Mouse (Mus musculus): ENCODE results near the gene Ptpn3. TPM values are rescaled to one million over a fixed set of nuclear protein-coding genes. Genes with fewer than 3 reads are reported as not detected.

Ptpn3 gene
- total and polyA plus RNA-seq, 3 experiments = 0.08 to 0.14 (median 0.09) TPM

- no peaks in the 10 kb centered on the region for H3K79me2 ChIP-seq (replicated peaks; ENCODE audit: control insufficient read depth, extremely low read depth, insufficient read depth, poor library complexity, severe bottlenecking)
- TF ChIP-seq EP300 (IDR thresholded peaks at IDR 0.05; ENCODE audit: low read length) (no peak), ELF1 (IDR thresholded peaks at IDR 0.05; ENCODE audit: low read depth, low read length) (no peak)
- H3K9ac ChIP-seq (ENCODE audit: insufficient read depth, low read depth) = no peak overlapping the region
- H3K4me3 ChIP-seq (replicated peaks in 1 of 3; ENCODE audit: low read depth in 2 of 3, low read length in 2 of 3, poor library complexity in 1 of 3) = no peak overlapping the region
- H3K4me1 ChIP-seq (ENCODE audit: control insufficient read depth in 1 of 2, insufficient read depth in 2 of 2) = peaks cover 0 to 8% of the 10 kb centered on the region in 2 experiments; a peak in 2 of 4 replicates
- in situ Hi-C loops (cut with MboI; ENCODE audit: low pct_ligation_motif_present, low pct_unique_long_range_greater_than_20kb, low sequenced_read_pairs) (no loop called here), dilution Hi-C loops (cut with MboI; ENCODE audit: extremely low pct_ligation_motif_present, extremely low pct_unique_long_range_greater_than_20kb, low sequenced_read_pairs) (no loop called here)
- H3K4me2 ChIP-seq (ENCODE audit: insufficient read depth, low read depth, poor library complexity, severe bottlenecking) = no peak overlapping the region
- H3K27ac ChIP-seq (ENCODE audit: insufficient read depth, low read depth) = no peak overlapping the region
- no peak for DNase-seq (ENCODE audit: extremely low read depth)
- peaks cover 3% of the 10 kb centered on the region for H3K9me3 ChIP-seq (replicated peaks; ENCODE audit: low read length)
- no peaks in the 10 kb centered on the region for H3K27me3 ChIP-seq (replicated peaks)
- H3K36me3 ChIP-seq (replicated peaks in 1 of 2; ENCODE audit: control insufficient read depth in 1 of 2, insufficient read depth in 1 of 2, low read length in 1 of 2) = no peaks in the 10 kb centered on the region
Measured at GRCm38 (mm10) chr4:57204780-57205179, 96.9 kb downstream of the Ptpn3 start.

- Histone ChIP-seq H3K9me3 (replicated peaks; ENCODE audit: low read length) (no peaks in the 10 kb centered on the region), H3K79me2 (replicated peaks; ENCODE audit: control insufficient read depth, extremely low read depth, insufficient read depth, poor library complexity, severe bottlenecking) (no peaks in the 10 kb centered on the region), H3K27me3 (replicated peaks) (no peaks in the 10 kb centered on the region), H3K4me3 (replicated peaks in 1 of 3; ENCODE audit: low read depth in 2 of 3, low read length in 2 of 3, poor library complexity in 1 of 3) (no peak overlapping the region), H3K4me2 (ENCODE audit: insufficient read depth, low read depth, poor library complexity, severe bottlenecking) (no peak overlapping the region), H3K4me1 (ENCODE audit: control insufficient read depth in 1 of 2, insufficient read depth in 2 of 2) (peaks cover 0 to 8% of the 10 kb centered on the region in 2 experiments; a peak in 2 of 4 replicates), H3K27ac (ENCODE audit: insufficient read depth, low read depth) (no peak overlapping the region), H3K36me3 (replicated peaks in 1 of 2; ENCODE audit: control insufficient read depth in 1 of 2, insufficient read depth in 1 of 2, low read length in 1 of 2) (no peaks in the 10 kb centered on the region), H3K9ac (ENCODE audit: insufficient read depth, low read depth) (no peak overlapping the region)
- no peak for DNase-seq (ENCODE audit: extremely low read depth)
- in situ Hi-C loops (cut with MboI; ENCODE audit: low pct_ligation_motif_present, low pct_unique_long_range_greater_than_20kb, low sequenced_read_pairs) = no loop called here
- TF ChIP-seq USF2 (conservative IDR thresholded peaks at IDR 0.05; ENCODE audit: low read depth, low read length) (no peak), EP300 (IDR thresholded peaks at IDR 0.05; ENCODE audit: low read length) (no peak), CHD1 (IDR thresholded peaks at IDR 0.05; ENCODE audit: low read depth, low read length) (no peak), TBP (conservative IDR thresholded peaks at IDR 0.05; ENCODE audit: low read depth, low read length) (no peak), BHLHE40 (IDR thresholded peaks at IDR 0.05; ENCODE audit: low read depth, low read length) (no peak), SMC3 (IDR thresholded peaks at IDR 0.05; ENCODE audit: low read depth, low read length) (no peak), NRF1 (IDR thresholded peaks at IDR 0.05; ENCODE audit: low read depth, low read length) (no peak), JUND (conservative IDR thresholded peaks at IDR 0.05; ENCODE audit: low read depth, low read length) (no peak), MEF2A (IDR thresholded peaks at IDR 0.05; ENCODE audit: borderline replicate concordance, low read depth, low read length) (no peak), RCOR1 (conservative IDR thresholded peaks at IDR 0.05; ENCODE audit: low read depth, low read length) (no peak), MXI1 (IDR thresholded peaks at IDR 0.05; ENCODE audit: low read depth, low read length) (no peak), ELF1 (IDR thresholded peaks at IDR 0.05; ENCODE audit: low read depth, low read length) (no peak), MYC (IDR thresholded peaks at IDR 0.05; ENCODE audit: low read depth, low read length) (no peak), E2F4 (IDR thresholded peaks at IDR 0.05; ENCODE audit: insufficient replicate concordance, low read depth, low read length) (no peak), SIN3A (IDR thresholded peaks at IDR 0.05; ENCODE audit: low read length) (no peak), GABPA (IDR thresholded peaks at IDR 0.05; ENCODE audit: insufficient replicate concordance, low read depth, low read length) (no peak), UBTF (IDR thresholded peaks at IDR 0.05; ENCODE audit: low read depth, low read length) (no peak), IRF4 (IDR thresholded peaks at IDR 0.05; ENCODE audit: low read depth, low read length) (no peak), POLR2AphosphoS2 (IDR thresholded peaks at IDR 0.05; ENCODE audit: low read depth, low read length) (no peak)
- dilution Hi-C loops (cut with MboI; ENCODE audit: extremely low pct_ligation_motif_present, extremely low pct_unique_long_range_greater_than_20kb, low sequenced_read_pairs) = no loop called here
Measured at GRCm38 (mm10) chr4:57202660-57203361, 98.8 kb downstream of the Ptpn3 start.
